Mouse (Mus musculus) urinary bladder, postnatal 4 days (tissue): Measurements from ENCODE around the gene Pdcd10.

ENCODE experiments used
- DNase-seq, 2 experiments: peaks; one replicate each; pipeline ENCODE4 v3.0.0; 2021 to 2022; ENCODE audit warnings: low spot score in 2 of 2

Gene Pdcd10

DNA sequence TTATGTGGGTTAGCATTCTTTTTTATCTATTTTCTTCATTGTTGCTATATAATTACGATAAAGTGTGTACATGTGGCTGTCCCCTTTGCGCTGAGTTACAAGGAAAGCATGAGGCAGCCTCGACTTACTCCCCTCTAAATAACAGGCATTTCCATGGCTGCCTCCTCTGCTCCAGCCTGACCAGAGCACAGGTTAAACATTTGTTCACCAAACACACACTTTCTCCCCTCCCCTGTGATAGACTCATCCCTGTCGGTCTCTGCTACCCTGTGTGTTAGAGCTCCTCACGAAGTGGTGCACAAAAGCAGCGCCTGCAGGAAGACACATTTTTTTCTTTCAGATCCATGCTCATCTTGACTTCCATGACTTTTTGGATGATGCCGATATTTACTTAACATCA is 82.0 kb downstream of the Pdcd10 start:
- DNase-seq = no peak

DNA sequence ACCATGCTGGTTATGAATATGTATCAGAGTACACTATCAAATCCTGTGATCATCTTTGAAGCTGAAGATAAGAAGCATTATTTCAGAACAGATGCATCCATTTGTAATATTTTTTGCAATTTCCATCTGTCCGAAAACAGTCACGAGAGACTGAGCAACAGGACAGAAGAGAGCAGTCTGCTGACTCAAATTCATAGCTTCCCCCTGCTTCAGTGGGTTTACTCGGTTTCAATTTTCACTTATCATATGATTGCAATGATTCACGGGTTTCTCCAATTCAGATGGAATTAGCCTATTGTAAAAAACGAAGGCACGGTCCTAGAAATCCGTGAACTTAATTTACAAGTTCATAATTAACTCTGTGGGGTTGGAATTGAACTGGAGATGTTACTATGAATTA is 88.5 kb downstream of the Pdcd10 start:
- no peak for DNase-seq
